Mouse (Mus musculus) lung, adult 10 weeks (tissue): ENCODE data around the gene Fbxo45. TPM values are rescaled to one million over a fixed set of nuclear protein-coding genes. Genes with fewer than 3 reads are reported as not detected.

Experiments used
- polyA plus RNA-seq: library from polyadenylated mRNA; stranded (reverse); fragments of 350-450 nt; fragmentation: Illumina TruSeq; extraction: RNeasy Lipid Tissue Mini Kit (QIAGEN cat#74804); gene quantifications from one replicate; pipeline ENCODE4 v1.2.3, GENCODE M21; 2014; ENCODE audit warnings: low read depth, low replicate concordance; ENCODE audit not compliant: insufficient read depth

The Fbxo45 gene
- 7.9 TPM for polyA plus RNA-seq

DNA sequence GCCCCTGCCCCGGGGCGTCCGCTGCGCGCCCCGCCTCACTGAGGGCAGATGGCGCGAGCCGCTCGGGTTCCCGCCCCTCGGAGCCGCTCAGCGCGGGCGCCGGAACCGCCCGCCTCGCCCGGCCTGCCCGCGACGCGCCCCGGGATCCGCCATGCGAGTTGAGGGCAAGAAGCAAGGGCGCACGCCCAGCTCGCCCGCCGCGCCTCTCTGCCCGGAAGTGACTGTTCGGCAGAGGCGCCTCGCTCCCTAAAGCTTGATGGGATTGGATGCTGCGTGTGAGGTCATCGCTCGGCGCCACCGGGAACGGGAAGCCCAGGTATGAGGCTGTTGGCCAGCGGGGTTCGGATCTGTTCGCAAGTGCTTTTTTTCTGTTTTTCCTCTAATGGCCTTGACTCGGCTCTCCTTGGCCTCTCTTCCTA lies at the start of gene Fbxo45, which contains the start of gene Wdr53:
Fbxo45 (minus strand) TSS at position 207 of the 419 bp plus-strand sequence.
Wdr53 (plus strand) TSS at position 276 of the 419 bp plus-strand sequence.

DNA sequence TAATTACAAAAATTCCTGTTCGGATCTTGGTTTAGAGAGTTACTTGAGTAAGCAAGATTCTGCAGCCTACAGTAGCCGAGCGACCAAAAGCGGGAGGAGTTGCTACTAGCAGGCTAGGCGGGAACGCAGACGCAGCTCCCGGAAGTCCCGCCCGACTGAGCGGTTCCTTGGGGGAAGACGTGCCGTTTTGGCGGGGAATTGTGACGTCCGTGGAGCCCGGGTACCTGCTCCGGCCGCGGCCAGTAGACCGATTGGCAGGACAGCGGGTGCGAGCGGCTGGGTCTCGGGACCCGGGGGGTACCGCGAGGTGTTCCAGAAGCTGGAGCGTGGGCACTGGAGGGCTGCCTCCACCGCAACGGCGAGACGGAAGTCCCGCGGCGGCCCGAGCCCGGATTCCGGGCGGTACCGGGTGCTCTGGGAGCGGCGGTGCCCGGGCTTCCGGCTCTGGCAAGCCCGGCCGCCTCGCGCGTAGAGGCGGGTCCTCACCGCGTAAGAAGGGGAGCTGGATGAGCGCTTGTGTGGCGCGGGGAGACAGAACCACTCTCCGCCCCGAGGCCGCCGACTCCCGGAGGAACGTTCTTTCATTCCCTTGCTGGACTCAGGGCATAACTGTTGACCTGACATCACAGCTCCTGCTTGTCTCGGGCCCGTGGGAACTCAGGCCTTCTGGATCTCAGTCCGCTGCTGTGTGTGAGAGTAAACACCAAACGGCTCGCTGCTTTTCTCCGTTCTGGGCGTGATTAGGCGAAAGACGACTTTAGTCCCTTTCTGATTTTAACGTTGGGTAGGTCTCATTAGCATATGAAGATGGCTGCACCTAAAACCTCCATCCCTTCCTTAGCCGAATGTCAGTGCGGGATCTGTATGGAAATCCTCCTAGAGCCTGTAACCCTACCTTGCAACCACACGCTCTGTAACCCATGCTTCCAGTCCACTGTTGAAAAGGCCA lies 30.6 kb upstream of the Fbxo45 start, which contains the start of gene Rnf168:
Rnf168 (plus strand) TSS at position 152 of the 949 bp plus-strand sequence.

DNA sequence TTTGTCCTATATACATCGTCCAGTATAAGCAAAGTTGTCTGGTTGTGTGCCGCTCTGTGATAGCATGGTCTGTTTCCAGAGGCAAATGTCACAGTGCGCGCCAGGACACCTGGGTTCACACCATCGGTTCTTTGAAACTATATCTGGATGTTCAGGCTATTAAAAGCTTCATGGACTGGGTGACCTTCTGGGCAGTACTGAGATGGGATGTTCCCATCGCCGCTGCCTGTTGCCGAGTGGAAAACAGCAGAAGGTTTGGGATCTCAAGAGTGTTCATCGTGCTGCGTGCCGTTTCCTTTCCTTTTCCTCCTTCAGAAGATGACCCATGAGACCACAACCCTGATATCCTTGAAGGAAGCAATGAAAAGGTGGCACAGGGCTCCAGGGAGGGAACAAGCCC lies 24.3 kb upstream of the Fbxo45 start, which contains the start of gene Smco1:
Smco1 (plus strand) TSS at position 178 of the 400 bp plus-strand sequence.

Other genes with a start within 250 kb of the Fbxo45 start
- gene Senp5, start 243.9 kb downstream of the Fbxo45 start, polyA plus RNA-seq: 6.5 TPM
- 21.4 TPM for gene Pak2, start 167.8 kb downstream of the Fbxo45 start, polyA plus RNA-seq
- 31.9 TPM for gene Pigx, start 147.4 kb downstream of the Fbxo45 start, polyA plus RNA-seq
- 14.8 TPM for gene Cep19, start 147.4 kb downstream of the Fbxo45 start, polyA plus RNA-seq
- 19.6 TPM for gene Nrros, start 81.6 kb downstream of the Fbxo45 start, polyA plus RNA-seq
- gene Bex6, start 67.3 kb downstream of the Fbxo45 start, polyA plus RNA-seq: not detected
- 12.9 TPM for gene Wdr53, start 69 bp upstream of the Fbxo45 start, polyA plus RNA-seq
- gene Smco1, start 24.3 kb upstream of the Fbxo45 start, polyA plus RNA-seq: 0.22 TPM
- 8.4 TPM for gene Rnf168, start 30.3 kb upstream of the Fbxo45 start, polyA plus RNA-seq
- 6.6 TPM for gene Ubxn7, start 85.1 kb upstream of the Fbxo45 start, polyA plus RNA-seq
- not detected for gene Tm4sf19, start 153.3 kb upstream of the Fbxo45 start, polyA plus RNA-seq
- 20.8 TPM for gene Tctex1d2, start 172.5 kb upstream of the Fbxo45 start, polyA plus RNA-seq
- 24.2 TPM for gene Pcyt1a, start 183.8 kb upstream of the Fbxo45 start, polyA plus RNA-seq
- not detected for gene Slc51a, start 240.7 kb upstream of the Fbxo45 start, polyA plus RNA-seq
- not detected for gene Zdhhc19, start 249.1 kb upstream of the Fbxo45 start, polyA plus RNA-seq